Mouse (Mus musculus) B cell, adult 2 months (primary cell): ENCODE results near the gene Uspl1.
"Not testable (repeated sequence)": the region's sequence is repeated elsewhere in the genome, so short reads cannot be mapped to it uniquely, and the experiment has no call there.

ENCODE experiments used
- DNase-seq, 2 experiments: peaks; one replicate each; pipeline ENCODE4 v3.0.0; 2022

Uspl1 gene

GRCm38 (mm10) chr5:149184104-149184843, at the start of gene Uspl1, which contains the start of gene Hmgb1:
Uspl1 (plus strand) TSS chr5:149184350.
Hmgb1 (minus strand) TSS chr5:149184489.
- peak; percentile 99 to 100 for DNase-seq

DNA sequence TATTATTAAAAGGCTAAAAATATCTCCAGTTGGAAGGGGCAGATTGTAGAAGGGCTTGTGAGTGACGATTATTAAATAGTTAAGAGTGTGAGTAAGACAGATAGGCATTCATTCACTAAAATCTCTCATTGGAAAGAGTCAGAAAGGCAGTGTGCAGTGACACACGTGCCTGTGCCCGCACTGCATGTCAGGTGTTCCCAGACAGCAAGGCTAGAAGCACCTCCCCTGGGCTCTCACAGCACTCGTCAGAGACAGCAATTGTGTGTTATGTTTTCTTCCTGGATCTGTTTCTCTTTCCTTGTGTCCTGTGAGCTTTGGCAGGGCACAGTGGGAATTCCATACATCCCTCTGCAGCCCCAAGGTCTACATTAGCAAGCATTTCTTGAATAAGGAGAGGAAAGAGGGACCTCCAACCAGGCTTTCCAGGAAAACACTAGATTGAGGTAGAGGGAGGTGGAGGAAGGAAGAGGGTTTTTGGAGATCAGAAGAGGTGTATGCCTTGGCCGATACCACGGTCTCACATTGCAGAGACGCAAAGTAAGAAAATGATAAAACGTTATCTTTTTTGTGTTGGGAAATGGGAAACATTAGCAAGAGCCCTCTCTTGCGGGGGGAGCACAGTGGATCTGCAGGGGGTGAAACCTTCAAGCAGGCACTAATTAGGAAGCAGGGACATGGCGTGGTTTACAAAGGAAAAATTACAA, 49.2 kb upstream of the Uspl1 start:
- no peak for DNase-seq

DNA sequence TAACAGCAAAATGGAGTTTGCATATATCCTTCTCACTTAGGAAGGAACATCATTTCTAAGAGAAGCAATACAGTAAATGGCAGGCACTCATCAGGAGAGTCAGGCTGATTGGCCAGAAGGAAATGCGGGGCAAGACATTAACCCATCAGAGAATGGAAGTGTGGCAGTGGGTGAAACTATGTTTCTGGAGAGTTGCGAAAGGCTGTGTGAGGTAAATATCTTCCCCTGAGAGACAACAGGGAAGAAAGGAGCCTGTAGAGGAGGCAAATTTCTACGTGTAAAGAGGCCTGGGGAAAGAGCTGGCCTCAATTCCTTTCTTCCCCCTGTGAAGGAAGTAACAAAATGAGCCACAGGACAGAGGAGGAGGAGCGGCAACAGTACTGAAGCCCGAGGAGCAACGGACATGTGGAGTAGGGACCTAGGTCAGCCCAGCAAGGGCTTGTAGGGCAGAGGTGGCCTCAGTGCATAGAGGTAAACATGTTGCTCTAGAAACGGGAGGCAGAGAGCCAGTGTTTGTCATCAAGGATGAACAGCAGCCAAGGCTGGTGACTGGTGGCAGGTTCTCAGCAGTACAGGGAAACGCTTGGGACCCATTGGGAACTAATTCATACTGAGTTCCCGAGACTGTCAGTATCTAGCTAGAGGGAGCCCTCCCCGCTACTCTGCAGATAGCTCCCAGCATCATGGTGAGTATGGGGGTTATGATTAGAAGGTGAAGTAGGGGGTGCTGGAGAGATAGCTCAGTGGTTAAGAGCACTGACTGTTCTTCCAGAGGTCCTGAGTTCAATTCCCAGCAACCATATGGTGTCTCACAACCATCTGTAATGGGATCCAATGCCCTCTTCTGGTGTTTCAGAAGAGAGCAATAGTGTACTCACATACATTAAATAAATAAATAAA, 48.4 kb upstream of the Uspl1 start:
- DNase-seq = no peak

- no peak for DNase-seq
Observed at GRCm38 (mm10) chr5:149136933-149137365, 47.2 kb upstream of the Uspl1 start.

- DNase-seq = no peak
Observed at GRCm38 (mm10) chr5:149137447-149137846, 46.7 kb upstream of the Uspl1 start.

- DNase-seq = not testable (repeated sequence)
Observed at GRCm38 (mm10) chr5:149138087-149138486, 46.1 kb upstream of the Uspl1 start.

DNA sequence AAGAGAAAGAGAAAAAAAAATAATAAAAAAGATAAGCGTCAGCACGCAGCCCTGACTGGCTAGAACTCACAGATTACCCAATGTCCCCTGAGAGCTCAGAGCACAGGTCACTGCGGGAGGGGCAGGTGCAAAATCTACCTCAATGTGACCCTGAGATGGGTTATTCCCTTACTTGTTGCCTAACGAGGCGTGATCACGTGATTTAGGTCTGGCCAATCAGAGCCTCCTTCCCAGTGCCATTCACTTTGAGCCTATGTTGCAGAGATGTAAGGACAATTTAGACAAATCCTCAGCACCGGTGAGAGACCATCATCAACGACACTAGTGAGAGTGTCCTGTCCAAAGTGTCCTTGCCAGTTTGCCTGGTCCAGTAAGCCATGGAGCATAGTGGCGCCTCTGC, 43.8 kb upstream of the Uspl1 start:
- DNase-seq = no peak

DNA sequence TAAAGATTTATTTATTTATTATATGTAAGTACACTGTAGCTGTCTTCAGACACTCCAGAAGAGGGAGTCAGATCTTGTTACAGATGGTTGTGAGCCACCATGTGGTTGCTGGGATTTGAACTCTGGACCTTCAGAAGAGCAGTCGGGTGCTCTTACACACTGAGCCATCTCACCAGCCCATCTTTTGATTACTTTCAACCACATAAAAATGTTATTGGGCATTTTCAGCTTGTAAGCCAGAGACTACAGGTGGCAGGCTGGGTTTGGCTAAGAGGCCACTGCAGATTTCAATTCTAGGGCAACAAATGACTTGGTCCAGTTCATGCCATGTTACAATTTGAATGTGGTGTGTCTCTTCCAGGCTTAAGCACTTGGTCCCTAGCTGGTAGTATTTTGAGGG, 43.0 kb upstream of the Uspl1 start:
- not testable (repeated sequence) for DNase-seq

GRCm38 (mm10) chr5:149143766-149144375, 40.3 kb upstream of the Uspl1 start:
- DNase-seq = no peak

- DNase-seq = no peak
Observed at GRCm38 (mm10) chr5:149146691-149147090, 37.5 kb upstream of the Uspl1 start.

DNA sequence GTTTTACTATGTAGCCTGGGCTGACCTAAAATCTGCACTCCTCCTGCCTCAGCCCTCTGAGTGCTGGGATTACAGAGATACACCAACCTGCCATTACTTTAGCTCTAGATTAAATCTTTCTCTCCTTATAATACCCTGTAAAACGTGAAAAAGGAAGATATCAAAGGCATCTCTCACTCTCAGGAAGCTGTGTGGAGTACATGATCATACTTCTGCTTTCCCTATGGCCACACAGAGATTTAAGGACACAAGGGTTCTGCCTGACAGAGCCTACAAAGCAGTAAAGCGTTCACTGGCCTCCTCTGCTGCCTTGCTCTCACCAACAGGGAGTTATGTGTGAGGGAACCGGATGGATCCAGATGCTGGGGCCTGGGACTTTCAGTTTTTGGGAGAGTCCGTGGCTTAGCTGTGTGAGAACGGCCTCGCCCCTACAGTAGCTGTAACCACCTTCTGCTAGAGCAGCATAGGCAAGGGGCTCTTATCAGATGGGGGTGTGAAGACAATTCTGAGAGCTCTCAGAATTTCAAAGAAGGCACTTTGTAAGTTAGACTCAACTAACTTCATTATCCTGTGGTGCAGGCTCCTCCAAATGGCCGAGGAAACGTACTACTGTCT, 36.7 kb upstream of the Uspl1 start:
- no peak for DNase-seq

- DNase-seq = no peak
Observed at GRCm38 (mm10) chr5:149150882-149151281, 33.3 kb upstream of the Uspl1 start.

GRCm38 (mm10) chr5:149152063-149152773, 31.9 kb upstream of the Uspl1 start:
- DNase-seq = no peak

GRCm38 (mm10) chr5:149152774-149153155, 31.4 kb upstream of the Uspl1 start:
- no peak for DNase-seq

- no peak for DNase-seq
Observed at GRCm38 (mm10) chr5:149156886-149157563, 27.1 kb upstream of the Uspl1 start.

GRCm38 (mm10) chr5:149159021-149159420, 25.1 kb upstream of the Uspl1 start:
- no peak for DNase-seq

DNA sequence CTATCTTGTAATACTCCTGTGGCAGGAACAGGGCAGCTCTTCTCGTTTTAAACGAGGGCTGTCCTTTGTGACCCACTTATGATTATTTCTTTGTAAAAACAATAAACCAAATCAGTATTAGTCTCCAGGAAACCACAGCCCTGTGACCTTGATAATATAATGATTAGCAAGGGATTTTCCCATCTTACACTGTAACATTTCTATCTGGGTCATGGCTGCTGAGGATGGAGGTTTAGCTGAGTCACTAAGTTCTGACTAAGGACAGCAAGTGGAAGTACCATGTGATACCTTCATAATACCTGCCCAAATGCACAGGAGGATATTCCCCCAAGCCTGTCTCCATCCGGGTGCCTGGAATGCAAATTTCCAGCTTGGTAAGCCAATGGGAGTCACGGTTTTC, 23.7 kb upstream of the Uspl1 start:
- DNase-seq = no peak

GRCm38 (mm10) chr5:149162890-149163289, 21.3 kb upstream of the Uspl1 start:
- no peak for DNase-seq

DNA sequence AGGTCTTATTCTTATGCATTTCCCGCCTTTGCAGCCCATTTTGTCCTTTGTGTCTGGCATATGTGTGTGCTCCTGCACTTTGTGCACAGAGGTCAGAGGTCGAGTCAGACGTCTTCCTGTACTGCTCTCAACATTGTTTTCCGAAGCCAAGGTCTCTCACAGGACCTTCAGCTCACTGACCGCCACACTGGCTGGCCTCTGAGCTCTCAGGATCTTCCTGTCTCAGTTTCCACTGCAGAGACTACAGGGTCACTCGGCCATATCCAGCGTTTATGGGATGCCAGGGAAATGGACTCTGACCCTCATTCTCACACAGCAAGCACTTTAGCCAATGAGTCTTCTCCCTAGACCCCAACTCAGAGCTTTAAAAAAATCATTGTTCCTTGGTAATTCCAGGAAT, 19.3 kb upstream of the Uspl1 start:
- DNase-seq = no peak

- DNase-seq = no peak
Observed at GRCm38 (mm10) chr5:149166011-149166410, 18.1 kb upstream of the Uspl1 start.

GRCm38 (mm10) chr5:149168051-149168450, 16.1 kb upstream of the Uspl1 start:
- DNase-seq = no peak
